In the genomic region with DNA sequence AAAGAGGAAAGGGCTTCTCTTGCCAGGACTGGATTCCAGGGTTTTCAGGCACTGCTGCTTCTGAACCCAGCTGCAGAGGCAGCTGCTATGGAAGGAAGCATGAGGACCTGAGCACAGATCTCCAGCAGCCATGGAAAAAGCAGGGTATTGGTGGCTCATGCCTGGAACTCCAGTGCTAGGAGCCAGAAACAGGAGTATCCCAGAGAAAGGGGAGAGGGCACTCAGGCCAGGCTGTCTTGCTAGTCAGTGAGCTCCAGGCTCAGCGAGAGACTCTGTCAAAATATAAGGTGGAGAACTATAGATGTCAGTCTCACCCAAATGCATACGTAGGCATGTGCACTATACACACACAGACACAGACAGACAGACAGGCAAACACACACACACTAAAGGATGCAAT, we compare ENCODE assay signal across 29 mouse cellular contexts.
"Had no signal": no experiment of that assay in that cellular context is flagged by ENCODE, and none has a peak within 500 bp of the region (broad histone marks: within the 10 kb centered on the region; RNA-seq: fewer than 3 reads in every experiment).

No protein-coding gene starts in this region.

- ATAC-seq: liver, embryonic 12.5 days; liver, postnatal 0 days; lung, postnatal 0 days; midbrain, embryonic 13.5 days; midbrain, embryonic 15.5 days had no signal

- H3K27ac ChIP-seq: left cerebral cortex, adult 2 months; limb, embryonic 12.5 days; limb, embryonic 13.5 days; liver, embryonic 12.5 days; liver, embryonic 13.5 days; liver, embryonic 14.5 days; liver, embryonic 15.5 days; lung, embryonic 15.5 days; macrophage; midbrain, embryonic 10.5 days; midbrain, embryonic 12.5 days; midbrain, embryonic 13.5 days; midbrain, embryonic 15.5 days; neural tube, embryonic 12.5 days had no signal

- H3K4me1 ChIP-seq: limb, embryonic 12.5 days; liver, embryonic 12.5 days; liver, embryonic 13.5 days; liver, embryonic 15.5 days; lung, embryonic 15.5 days; megakaryocyte, embryonic 14.5 days; neural tube, embryonic 12.5 days had no signal

- H3K27me3 ChIP-seq: limb, embryonic 12.5 days; limb, embryonic 13.5 days; liver, embryonic 13.5 days; liver, embryonic 15.5 days; lung, embryonic 15.5 days; midbrain, embryonic 12.5 days; midbrain, embryonic 15.5 days; neural tube, embryonic 12.5 days had no signal

- H3K9ac ChIP-seq: limb, embryonic 12.5 days; limb, embryonic 13.5 days; liver, embryonic 12.5 days; liver, embryonic 13.5 days; liver, embryonic 14.5 days; liver, embryonic 15.5 days; liver, postnatal 0 days; lung, embryonic 14.5 days; lung, embryonic 15.5 days; midbrain, embryonic 12.5 days; midbrain, embryonic 13.5 days; midbrain, embryonic 15.5 days; neural tube, embryonic 12.5 days had no signal

- DNase-seq: left cerebral cortex, postnatal 4 days; liver; liver, embryonic 13.5 days; liver, postnatal 0 days; lung, adult 18-20 months; lung, adult 2 months; lung, postnatal 10 days; lung, postnatal 14 days; lung, postnatal 36 days; lung, postnatal 4 days; midbrain, embryonic 14.5 days had no signal

- H3K9me3 ChIP-seq: limb, embryonic 12.5 days; limb, embryonic 13.5 days; liver, embryonic 12.5 days; liver, embryonic 13.5 days; liver, embryonic 15.5 days; lung, embryonic 15.5 days; megakaryocyte, embryonic 14.5 days; midbrain, embryonic 10.5 days; midbrain, embryonic 12.5 days; midbrain, embryonic 13.5 days; midbrain, embryonic 15.5 days; neural tube, embryonic 12.5 days had no signal

- H3K4me3 ChIP-seq: left cerebral cortex, adult 2 months; limb, embryonic 12.5 days; limb, embryonic 13.5 days; liver, embryonic 12.5 days; liver, embryonic 13.5 days; liver, embryonic 15.5 days; lung, embryonic 15.5 days; megakaryocyte, embryonic 14.5 days; midbrain, embryonic 10.5 days; midbrain, embryonic 12.5 days; midbrain, embryonic 13.5 days; midbrain, embryonic 15.5 days; myocyte; neural tube, embryonic 12.5 days had no signal

- H3K36me3 ChIP-seq: limb, embryonic 12.5 days; limb, embryonic 13.5 days; liver, embryonic 12.5 days; liver, embryonic 13.5 days; liver, embryonic 15.5 days; lung, embryonic 15.5 days; midbrain, embryonic 10.5 days; midbrain, embryonic 12.5 days; midbrain, embryonic 13.5 days; midbrain, embryonic 15.5 days; neural tube, embryonic 12.5 days had no signal

- H3K4me2 ChIP-seq: limb, embryonic 12.5 days; limb, embryonic 13.5 days; liver, embryonic 11.5 days; liver, embryonic 12.5 days; liver, embryonic 13.5 days; liver, embryonic 15.5 days; lung, embryonic 14.5 days; lung, embryonic 15.5 days; midbrain, embryonic 12.5 days; midbrain, embryonic 13.5 days; midbrain, embryonic 15.5 days; neural tube, embryonic 12.5 days had no signal
